Mouse (Mus musculus): ENCODE data around the gene Macrod2.

- TF ChIP-seq CTCF (IDR thresholded peaks at IDR 0.05; ENCODE audit: control insufficient read depth, insufficient read depth, insufficient read length): no peak
- no peak for TF ChIP-seq USF1 (IDR thresholded peaks at IDR 0.05; ENCODE audit: low read depth)
- no peak for TF ChIP-seq MYOD1 (IDR thresholded peaks at IDR 0.05; ENCODE audit: control insufficient read depth, insufficient read length, low read depth)
- no peak for TF ChIP-seq CEBPB (IDR thresholded peaks at IDR 0.05; ENCODE audit: low read depth)
- TF ChIP-seq MAX (IDR thresholded peaks at IDR 0.05): no peak
- no peak for TF ChIP-seq FOSL1 (IDR thresholded peaks at IDR 0.05; ENCODE audit: insufficient read depth, low read length, poor library complexity, severe bottlenecking)
- no peak for TF ChIP-seq MYOG (IDR thresholded peaks at IDR 0.05; ENCODE audit: control insufficient read depth, extremely low read depth, insufficient read length)
Measured at GRCm38 (mm10) chr2:141194476-141194875, 799.4 kb downstream of the Macrod2 start.

Data from C2C12 (cell line).